In genomic region chr17:83650932-83651682, GRCm38 (mm10) we compare ENCODE assay signal across 23 mouse cellular contexts. TPM values are rescaled to one million over a fixed set of nuclear protein-coding genes. Genes with fewer than 3 reads are reported as not detected.
DNase-seq lines count a peak whose midpoint lies in the region; ATAC-seq and TF ChIP-seq lines count a peak whose summit lies in the region.
"Had no signal": no experiment of that assay in that cellular context is flagged by ENCODE, and none has a peak within 500 bp of the region (broad histone marks: within the 10 kb centered on the region; RNA-seq: fewer than 3 reads in every experiment).

No protein-coding gene starts in this region.

- H3K4me3 ChIP-seq in kidney, embryonic 14.5 days (ENCODE audit: low read length), result no peak overlapping the region
- H3K4me3 ChIP-seq in ES-Bruce4 (ENCODE audit: low read depth, low read length), result no peak overlapping the region
- H3K4me3 ChIP-seq in intestine, embryonic 16.5 days (ENCODE audit: low read length), result no peak overlapping the region
- H3K4me3 ChIP-seq in liver, embryonic 15.5 days (replicated peaks), result no peak overlapping the region
- H3K4me3 ChIP-seq: embryonic facial prominence, embryonic 12.5 days; forebrain, embryonic 15.5 days; hindbrain, embryonic 12.5 days; layer of hippocampus, adult 2 months; limb, embryonic 15.5 days had no signal

- TF ChIP-seq POLR2A in ES-Bruce4 (IDR thresholded peaks at IDR 0.05; ENCODE audit: insufficient read depth, low read length), result no peak

- no peak overlapping the region for H3K9ac ChIP-seq in kidney, embryonic 14.5 days (ENCODE audit: low read depth, low read length)
- H3K9ac ChIP-seq in ES-Bruce4 (ENCODE audit: low read depth, poor library complexity, severe bottlenecking), result peak overlapping the region; percentile 59
- H3K9ac ChIP-seq in intestine, embryonic 16.5 days (ENCODE audit: low read depth, low read length), result no peak overlapping the region
- no peak overlapping the region; the same call in 1 of the 2 replicates for H3K9ac ChIP-seq in liver, embryonic 15.5 days
- H3K9ac ChIP-seq: embryonic facial prominence, embryonic 12.5 days; forebrain, embryonic 15.5 days; hindbrain, embryonic 12.5 days; limb, embryonic 15.5 days had no signal

- WGBS in kidney, embryonic 14.5 days, result 71% methylated on average over 7 of the region's 7 CpGs
- WGBS in intestine, embryonic 16.5 days, result 55% methylated on average over 7 of the region's 7 CpGs
- WGBS in liver, embryonic 15.5 days (ENCODE audit: insufficient replicate concordance), result 28% methylated on average over 7 of the region's 7 CpGs

- no peak for TF ChIP-seq CTCF in ES-Bruce4 (IDR thresholded peaks at IDR 0.05; ENCODE audit: low read depth, low read length)

- H3K9me3 ChIP-seq in kidney, embryonic 14.5 days (ENCODE audit: control insufficient read depth, low read length), result no peaks in the 10 kb centered on the region
- H3K9me3 ChIP-seq in ES-Bruce4 (replicated peaks; ENCODE audit: control insufficient read depth, insufficient read depth, low read length, poor library complexity, severe bottlenecking), result no peaks in the 10 kb centered on the region; the same call in 1 of the 2 replicates
- no peaks in the 10 kb centered on the region for H3K9me3 ChIP-seq in intestine, embryonic 16.5 days (ENCODE audit: control insufficient read depth, low read length)
- H3K9me3 ChIP-seq in liver, embryonic 15.5 days (replicated peaks), result no peaks in the 10 kb centered on the region
- H3K9me3 ChIP-seq: embryonic facial prominence, embryonic 12.5 days; forebrain, embryonic 15.5 days; hindbrain, embryonic 12.5 days; limb, embryonic 15.5 days had no signal

- H3K4me1 ChIP-seq in kidney, embryonic 14.5 days (ENCODE audit: control insufficient read depth, insufficient read depth, low read length), result peaks cover 4% of the 10 kb centered on the region; the same call in 1 of the 2 replicates
- H3K4me1 ChIP-seq in ES-Bruce4 (ENCODE audit: control insufficient read depth, insufficient read depth, low read length), result peaks cover 2% of the 10 kb centered on the region
- H3K4me1 ChIP-seq in intestine, embryonic 16.5 days (ENCODE audit: control insufficient read depth, insufficient read depth, low read length), result 0 out of 2 replicates have a peak, but pooled peaks cover 3% of the 10 kb centered on the region
- peaks cover 65% of the 10 kb centered on the region for H3K4me1 ChIP-seq in liver, embryonic 15.5 days (replicated peaks)
- H3K4me1 ChIP-seq: embryonic facial prominence, embryonic 12.5 days; forebrain, embryonic 15.5 days; hindbrain, embryonic 12.5 days; limb, embryonic 15.5 days had no signal

- H3K36me3 ChIP-seq in kidney, embryonic 14.5 days (ENCODE audit: control insufficient read depth, insufficient read depth, low read length), result no peaks in the 10 kb centered on the region
- H3K36me3 ChIP-seq in ES-Bruce4 (ENCODE audit: control insufficient read depth, insufficient read depth, low read length, poor library complexity, severe bottlenecking), result no peaks in the 10 kb centered on the region
- H3K36me3 ChIP-seq in intestine, embryonic 16.5 days (ENCODE audit: control insufficient read depth, insufficient read depth, low read length), result no peaks in the 10 kb centered on the region
- H3K36me3 ChIP-seq in liver, embryonic 15.5 days (replicated peaks), result no peaks in the 10 kb centered on the region
- H3K36me3 ChIP-seq: embryonic facial prominence, embryonic 12.5 days; forebrain, embryonic 15.5 days; hindbrain, embryonic 12.5 days; limb, embryonic 15.5 days had no signal

- no peak for DNase-seq in kidney, adult 18-20 months
- DNase-seq in ovary, postnatal 10 days (ENCODE audit: low spot score), result no peak
- DNase-seq in ovary, postnatal 14 days (ENCODE audit: low spot score), result no peak
- DNase-seq: adrenal gland, adult 8-10 months; cerebellum, adult 9-11 months; gastrocnemius, postnatal 25 days; heart, postnatal 10 days; lung, postnatal 14 days; right cerebral cortex, adult 18-20 months; thymus, adult 2 months had no signal

- H3K27me3 ChIP-seq in kidney, embryonic 14.5 days (ENCODE audit: control insufficient read depth, insufficient read depth, low read length), result no peaks in the 10 kb centered on the region
- no peaks in the 10 kb centered on the region for H3K27me3 ChIP-seq in ES-Bruce4 (ENCODE audit: control insufficient read depth, insufficient read depth, low read length, poor library complexity, severe bottlenecking)
- no peaks in the 10 kb centered on the region for H3K27me3 ChIP-seq in intestine, embryonic 16.5 days (replicated peaks; ENCODE audit: control insufficient read depth, insufficient read depth, low read length)
- no peaks in the 10 kb centered on the region for H3K27me3 ChIP-seq in liver, embryonic 15.5 days
- H3K27me3 ChIP-seq: CH12.LX; embryonic facial prominence, embryonic 12.5 days; forebrain, embryonic 15.5 days; hindbrain, embryonic 12.5 days; limb, embryonic 15.5 days had no signal

- peak; percentile 64; the same call in 1 of the 2 replicates for ATAC-seq in kidney, embryonic 14.5 days (ENCODE audit: low FRiP score, low TSS enrichment)
- ATAC-seq in intestine, embryonic 16.5 days, result peak; percentile 68
- ATAC-seq in liver, embryonic 15.5 days (ENCODE audit: insufficient read depth), result peak; percentile 90
- ATAC-seq in granulocyte monocyte progenitor cell, adult 5-6 weeks (replicated peaks; ENCODE audit: poor library complexity, severe bottlenecking), result no peak
- ATAC-seq: forebrain, embryonic 15.5 days; midbrain, embryonic 16.5 days had no signal

- TF ChIP-seq EP300 in ES-Bruce4 (IDR thresholded peaks at IDR 0.05; ENCODE audit: insufficient read depth, low read depth, low read length), result no peak

- H3K27ac ChIP-seq in kidney, embryonic 14.5 days (ENCODE audit: low read depth, low read length), result no peak overlapping the region
- peak overlapping the region; percentile 4; the same call in 1 of the 2 replicates for H3K27ac ChIP-seq in ES-Bruce4 (ENCODE audit: insufficient read depth, low read length)
- no peak overlapping the region for H3K27ac ChIP-seq in intestine, embryonic 16.5 days (ENCODE audit: low read length)
- H3K27ac ChIP-seq in liver, embryonic 15.5 days (replicated peaks), result peak overlapping the region; percentile 76
- H3K27ac ChIP-seq: embryonic facial prominence, embryonic 12.5 days; forebrain, embryonic 15.5 days; hindbrain, embryonic 12.5 days; layer of hippocampus, adult 2 months; limb, embryonic 15.5 days had no signal

- H3K4me2 ChIP-seq in kidney, embryonic 14.5 days (replicated peaks; ENCODE audit: low read depth, low read length), result no peak overlapping the region
- H3K4me2 ChIP-seq in intestine, embryonic 16.5 days (ENCODE audit: low read depth, low read length), result no peak overlapping the region
- peak overlapping the region; percentile 23 for H3K4me2 ChIP-seq in liver, embryonic 15.5 days
- H3K4me2 ChIP-seq: embryonic facial prominence, embryonic 12.5 days; forebrain, embryonic 15.5 days; hindbrain, embryonic 12.5 days; limb, embryonic 15.5 days had no signal

RNA-seq across cellular contexts. Expression of gene Kcng3, which starts 19.4 kb away (rescaled TPM):
- polyA plus RNA-seq in kidney, embryonic 14.5 days (2014; fragmentation: Nextera tagmentation; extraction: Ambion mirVana), result not detected in 2 replicates
- 1.1 and 1.3 TPM in 2 replicates for polyA plus RNA-seq in ES-Bruce4 (2011; ENCODE audit: insufficient read depth, insufficient read length, low read depth, missing spikeins)
- polyA plus RNA-seq in intestine, embryonic 16.5 days (2015; fragmentation: Nextera tagmentation; extraction: Ambion mirVana), result not detected in 2 replicates
- polyA plus RNA-seq in liver, embryonic 15.5 days (2015; fragmentation: Nextera tagmentation; extraction: Ambion mirVana), result not detected in 2 replicates
- not detected in 2 replicates for total RNA-seq in granulocyte monocyte progenitor cell, adult 5-6 weeks (2014; fragmentation: Nextera tagmentation)
- total RNA-seq in granulocyte monocyte progenitor cell, adult 5-6 weeks (2017), result not detected in 2 replicates
- total RNA-seq: CH12.LX; gastrocnemius, postnatal 25 days; heart, postnatal 10 days had no signal
- polyA plus RNA-seq: embryonic facial prominence, embryonic 12.5 days; kidney, embryonic 16.5 days; limb, embryonic 15.5 days had no signal

RNA-seq across cellular contexts. Expression of gene Mta3, which starts 54.9 kb away (rescaled TPM):
- 38.6 and 42.6 TPM in 2 replicates for polyA plus RNA-seq in kidney, embryonic 14.5 days (2014; fragmentation: Nextera tagmentation; extraction: Ambion mirVana)
- 162 and 164 TPM in 2 replicates for polyA plus RNA-seq in ES-Bruce4 (2011; ENCODE audit: insufficient read depth, insufficient read length, low read depth, missing spikeins)
- 33.2 and 35.0 TPM in 2 replicates for polyA plus RNA-seq in intestine, embryonic 16.5 days (2015; fragmentation: Nextera tagmentation; extraction: Ambion mirVana)
- polyA plus RNA-seq in liver, embryonic 15.5 days (2015; fragmentation: Nextera tagmentation; extraction: Ambion mirVana), result 36.9 and 37.3 TPM in 2 replicates
- total RNA-seq in granulocyte monocyte progenitor cell, adult 5-6 weeks (2014; fragmentation: Nextera tagmentation), result 21.3 and 30.7 TPM in 2 replicates
- total RNA-seq in granulocyte monocyte progenitor cell, adult 5-6 weeks (2017), result 15.2 and 21.1 TPM in 2 replicates

Comparison
In these comparisons a context has a peak if more than half of its experiments do, and no peak if none do; other contexts are left out.
1. H3K27ac ChIP-seq: peak in ES-Bruce4 (single experiment) and liver, embryonic 15.5 days (single experiment); none in kidney, embryonic 14.5 days (single experiment) and intestine, embryonic 16.5 days (single experiment).